Mouse (Mus musculus) heart, embryonic 13.5 days (tissue): ENCODE data around the gene Amz2. TPM values are rescaled to one million over a fixed set of nuclear protein-coding genes. Genes with fewer than 3 reads are reported as not detected.

Experiments used
- ATAC-seq: fragments of 200-750 bp; cut with Nextera tagmentation; 2 replicates; pipeline ENCODE4 v1.8.0; 2017; ENCODE audit warnings: moderate TSS enrichment; ENCODE audit not compliant: insufficient number of reproducible peaks, low FRiP score, low TSS enrichment; ENCODE audit errors: extremely low read depth
- H3K27ac ChIP-seq: fragments of 300-500 bp; sonication (generic); replicated peaks from 2 replicates; pipeline ENCODE4 v1.5.1; 2015; ENCODE audit warnings: moderate library complexity, mild to moderate bottlenecking, inconsistent platforms
- H3K27me3 ChIP-seq: fragments of 300-500 bp; sonication (generic); replicated peaks from 2 replicates; pipeline ENCODE4 v1.6.1; 2015; ENCODE audit warnings: mild to moderate bottlenecking, inconsistent platforms
- H3K36me3 ChIP-seq: fragments of 300-500 bp; sonication (generic); 2 replicates; pipeline ENCODE4 v1.6.1; 2015; ENCODE audit warnings: mild to moderate bottlenecking, inconsistent platforms
- H3K4me1 ChIP-seq: fragments of 300-500 bp; sonication (generic); 2 replicates; pipeline ENCODE4 v1.6.1; 2015; ENCODE audit warnings: inconsistent platforms
- H3K4me2 ChIP-seq: fragments of 300-500 bp; sonication (generic); 2 replicates; pipeline ENCODE4 v1.6.1; 2015; ENCODE audit warnings: inconsistent platforms, mild to moderate bottlenecking, moderate library complexity
- H3K4me3 ChIP-seq: fragments of 300-500 bp; sonication (generic); 2 replicates; pipeline ENCODE4 v1.5.1; 2015; ENCODE audit warnings: moderate library complexity, mild to moderate bottlenecking, inconsistent platforms
- H3K9ac ChIP-seq: fragments of 300-500 bp; sonication (generic); 2 replicates; pipeline ENCODE4 v1.6.1; 2015; ENCODE audit warnings: inconsistent platforms, mild to moderate bottlenecking, moderate library complexity
- H3K9me3 ChIP-seq: fragments of 300-500 bp; sonication (generic); 2 replicates; pipeline ENCODE4 v1.6.1; 2016; ENCODE audit warnings: inconsistent platforms
- WGBS: fragments of 180-500 bp; shearing (Covaris S2); methylation state at CpG from one replicate; pipeline ENCODE4 v1.1.7; 2015; ENCODE audit warnings: mixed read lengths; 5-methylcytosine and 5-hydroxymethylcytosine counted together
- polyA plus RNA-seq: library from polyadenylated mRNA; unstranded; fragments of >200 nt; fragmentation: Nextera tagmentation; extraction: Ambion mirVana; gene quantifications from 2 replicates; pipeline ENCODE4 v1.2.1, GENCODE M21; 2015

Amz2 gene
- polyA plus RNA-seq, 1 experiment from 2014 or later, result 33.4 TPM

- peaks cover 28% of the 10 kb centered on the region for H3K4me1 ChIP-seq
- no peak overlapping the region for H3K4me3 ChIP-seq
- 86% methylated on average over 8 of the region's 8 CpGs for WGBS
- H3K9ac ChIP-seq, result no peak overlapping the region
- no peak overlapping the region for H3K4me2 ChIP-seq
- H3K27ac ChIP-seq, result no peak overlapping the region
- H3K27me3 ChIP-seq, result no peaks in the 10 kb centered on the region
- no peak for ATAC-seq
- H3K9me3 ChIP-seq, result no peaks in the 10 kb centered on the region
- no peaks in the 10 kb centered on the region for H3K36me3 ChIP-seq
Observed at GRCm38 (mm10) chr11:109443468-109444263, 17.9 kb downstream of the Amz2 start.

GRCm38 (mm10) chr11:109444600-109444999 is 18.9 kb downstream of the Amz2 start:
- H3K4me1 ChIP-seq, result peaks cover 25% of the 10 kb centered on the region
- WGBS, result 64% methylated on average over 7 of the region's 7 CpGs
- no peaks in the 10 kb centered on the region for H3K9me3 ChIP-seq
- H3K27me3 ChIP-seq, result no peaks in the 10 kb centered on the region
- H3K4me2 ChIP-seq, result no peak overlapping the region
- no peak overlapping the region for H3K27ac ChIP-seq
- H3K9ac ChIP-seq, result 0 out of 2 replicates have a peak overlapping the region, but pooled peaks have one; percentile 37
- H3K4me3 ChIP-seq, result no peak overlapping the region
- no peaks in the 10 kb centered on the region for H3K36me3 ChIP-seq
- no peak for ATAC-seq

GRCm38 (mm10) chr11:109445438-109446035 is 19.8 kb downstream of the Amz2 start:
- WGBS, result 44% methylated on average over 13 of the region's 13 CpGs
- Histone ChIP-seq H3K9me3 (no peaks in the 10 kb centered on the region), H3K4me3 (no peak overlapping the region), H3K4me2 (no peak overlapping the region), H3K27me3 (no peaks in the 10 kb centered on the region), H3K36me3 (no peaks in the 10 kb centered on the region), H3K9ac (peak overlapping the region; percentile 37; the same call in 1 of the 2 replicates), H3K27ac (no peak overlapping the region), H3K4me1 (peaks cover 17% of the 10 kb centered on the region)
- peak; percentile 53; the same call in 1 of the 2 replicates for ATAC-seq

GRCm38 (mm10) chr11:109451169-109451568 is 25.4 kb downstream of the Amz2 start:
- H3K4me3 ChIP-seq, result no peak overlapping the region
- H3K27me3 ChIP-seq, result no peaks in the 10 kb centered on the region
- H3K27ac ChIP-seq, result no peak overlapping the region
- WGBS, result 81% methylated on average over 11 of the region's 11 CpGs
- ATAC-seq, result no peak
- no peak overlapping the region for H3K9ac ChIP-seq
- peaks cover 46% of the 10 kb centered on the region for H3K36me3 ChIP-seq
- no peaks in the 10 kb centered on the region for H3K4me1 ChIP-seq
- H3K9me3 ChIP-seq, result no peaks in the 10 kb centered on the region
- no peak overlapping the region for H3K4me2 ChIP-seq

GRCm38 (mm10) chr11:109456261-109456660 is 30.5 kb downstream of the Amz2 start:
- H3K4me3 ChIP-seq, result no peak overlapping the region
- H3K4me2 ChIP-seq, result no peak overlapping the region
- H3K27ac ChIP-seq, result no peak overlapping the region
- peaks cover 14% of the 10 kb centered on the region for H3K4me1 ChIP-seq
- peaks cover 69% of the 10 kb centered on the region for H3K36me3 ChIP-seq
- ATAC-seq, result no peak
- WGBS, result 90% methylated on average over 5 of the region's 5 CpGs
- H3K9ac ChIP-seq, result no peak overlapping the region
- H3K9me3 ChIP-seq, result no peaks in the 10 kb centered on the region
- H3K27me3 ChIP-seq, result no peaks in the 10 kb centered on the region

GRCm38 (mm10) chr11:109458165-109458564 is 32.4 kb downstream of the Amz2 start:
- Histone ChIP-seq H3K27ac (no peak overlapping the region), H3K4me1 (peaks cover 14% of the 10 kb centered on the region), H3K4me2 (no peak overlapping the region), H3K36me3 (peaks cover 71% of the 10 kb centered on the region), H3K9me3 (no peaks in the 10 kb centered on the region), H3K4me3 (no peak overlapping the region), H3K27me3 (no peaks in the 10 kb centered on the region), H3K9ac (no peak overlapping the region)
- WGBS, result 93% methylated on average over 11 of the region's 11 CpGs
- no peak for ATAC-seq

- Histone ChIP-seq H3K4me1 (peaks cover 14% of the 10 kb centered on the region), H3K4me2 (no peak overlapping the region), H3K9me3 (no peaks in the 10 kb centered on the region), H3K27me3 (no peaks in the 10 kb centered on the region), H3K36me3 (peaks cover 53% of the 10 kb centered on the region), H3K4me3 (no peak overlapping the region), H3K27ac (peak overlapping the region; percentile 63), H3K9ac (no peak overlapping the region)
- 10% methylated on average over 5 of the region's 5 CpGs for WGBS
- peak; percentile 63; the same call in 1 of the 2 replicates for ATAC-seq
Observed at GRCm38 (mm10) chr11:109460586-109460985, 34.8 kb downstream of the Amz2 start.

- no peak overlapping the region for H3K9ac ChIP-seq
- H3K4me1 ChIP-seq, result peaks cover 24% of the 10 kb centered on the region
- peaks cover 21% of the 10 kb centered on the region for H3K36me3 ChIP-seq
- no peaks in the 10 kb centered on the region for H3K9me3 ChIP-seq
- 82% methylated on average over 4 of the region's 4 CpGs for whole genome bisulfite sequencing
- no peaks in the 10 kb centered on the region for H3K27me3 ChIP-seq
- H3K27ac ChIP-seq, result no peak overlapping the region
- ATAC-seq, result no peak
- no peak overlapping the region for H3K4me2 ChIP-seq
- no peak overlapping the region for H3K4me3 ChIP-seq
Observed at GRCm38 (mm10) chr11:109465068-109465467, 39.3 kb downstream of the Amz2 start.

- no peak overlapping the region for H3K4me3 ChIP-seq
- no peak overlapping the region for H3K27ac ChIP-seq
- H3K27me3 ChIP-seq, result no peaks in the 10 kb centered on the region
- 56% methylated on average over 8 of the region's 8 CpGs for WGBS
- H3K4me2 ChIP-seq, result no peak overlapping the region
- no peak for ATAC-seq
- peaks cover 15% of the 10 kb centered on the region for H3K36me3 ChIP-seq
- peaks cover 33% of the 10 kb centered on the region for H3K4me1 ChIP-seq
- H3K9me3 ChIP-seq, result no peaks in the 10 kb centered on the region
- no peak overlapping the region for H3K9ac ChIP-seq
Observed at GRCm38 (mm10) chr11:109466987-109467386, 41.2 kb downstream of the Amz2 start.

DNA sequence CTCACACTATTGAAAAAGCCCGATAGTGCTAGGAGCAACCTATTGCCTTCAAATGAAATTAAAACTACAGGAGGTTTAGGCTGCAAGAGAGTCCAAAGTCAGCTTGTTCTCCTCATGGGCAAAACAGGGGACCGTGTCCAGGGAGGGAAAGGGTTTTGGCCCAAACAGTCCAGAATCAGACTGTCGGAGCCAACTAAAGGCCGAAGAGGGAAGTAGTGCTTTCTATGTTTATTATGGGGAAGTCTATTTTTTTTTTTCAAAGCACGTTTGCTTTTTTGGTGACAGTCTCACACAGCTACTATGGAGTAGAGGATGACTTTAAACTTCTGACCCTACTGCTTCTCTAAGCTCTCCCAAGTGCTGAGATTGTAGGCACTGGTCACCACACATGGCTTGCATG is 42.4 kb downstream of the Amz2 start:
- H3K4me1 ChIP-seq, result peaks cover 34% of the 10 kb centered on the region
- no peaks in the 10 kb centered on the region for H3K9me3 ChIP-seq
- 77% methylated on average over 5 of the region's 5 CpGs for WGBS
- no peaks in the 10 kb centered on the region for H3K27me3 ChIP-seq
- no peak overlapping the region for H3K4me3 ChIP-seq
- ATAC-seq, result no peak
- no peak overlapping the region for H3K4me2 ChIP-seq
- H3K27ac ChIP-seq, result no peak overlapping the region
- H3K9ac ChIP-seq, result no peak overlapping the region
- H3K36me3 ChIP-seq, result peaks cover 4% of the 10 kb centered on the region

GRCm38 (mm10) chr11:109470170-109470569 is 44.4 kb downstream of the Amz2 start:
- H3K9ac ChIP-seq, result no peak overlapping the region
- peaks cover 39% of the 10 kb centered on the region for H3K4me1 ChIP-seq
- no peak overlapping the region for H3K4me3 ChIP-seq
- WGBS, result 68% methylated on average over 9 of the region's 9 CpGs
- H3K27ac ChIP-seq, result no peak overlapping the region
- no peaks in the 10 kb centered on the region for H3K9me3 ChIP-seq
- peaks cover 5% of the 10 kb centered on the region; the same call in 1 of the 2 replicates for H3K27me3 ChIP-seq
- peak overlapping the region; percentile 90 for H3K4me2 ChIP-seq
- no peaks in the 10 kb centered on the region for H3K36me3 ChIP-seq
- no peak for ATAC-seq
